Mouse (Mus musculus) liver, adult 2 months (tissue): ENCODE results near the gene Mthfd1l. TPM values are rescaled to one million over a fixed set of nuclear protein-coding genes. Genes with fewer than 3 reads are reported as not detected.
A peak's percentile ranks its signal among the peaks of the same experiment; 100 is the strongest.

Experiments used
- DNase-seq: peaks from one replicate; pipeline ENCODE4 v3.0.0-alpha.2; 2011; ENCODE audit warnings: low read depth, low spot score; ENCODE audit errors: extremely low read depth
- H3K27ac ChIP-seq: fragments of 200-500 bp; replicated peaks from 2 replicates; pipeline ENCODE4 v1.5.1; 2012; ENCODE audit warnings: low read depth, mild to moderate bottlenecking, control low read depth, inconsistent platforms, low read length; ENCODE audit not compliant: insufficient read depth
- H3K27me3 ChIP-seq: fragments of 200-500 bp; 2 replicates; pipeline ENCODE4 v1.6.1; 2012; ENCODE audit warnings: mild to moderate bottlenecking, moderate library complexity, low read length, inconsistent platforms; ENCODE audit not compliant: control insufficient read depth, insufficient read depth
- H3K36me3 ChIP-seq: fragments of 200-500 bp; 2 replicates; pipeline ENCODE4 v1.6.1; 2012; ENCODE audit warnings: low read length, inconsistent platforms; ENCODE audit not compliant: control insufficient read depth, insufficient read depth
- H3K4me1 ChIP-seq: fragments of 200-500 bp; 2 replicates; pipeline ENCODE4 v1.6.1; 2011; ENCODE audit warnings: low read length; ENCODE audit not compliant: control insufficient read depth, insufficient read depth
- H3K4me3 ChIP-seq: fragments of 200-500 bp; 2 replicates; pipeline ENCODE4 v1.5.1; 2011; ENCODE audit warnings: low read depth, mild to moderate bottlenecking, control low read depth, low read length, moderate library complexity; ENCODE audit not compliant: insufficient read depth
- H3K79me2 ChIP-seq: fragments of 200-500 bp; 2 replicates; pipeline ENCODE4 v1.6.1; 2012; ENCODE audit warnings: inconsistent platforms, mild to moderate bottlenecking, low read length, moderate library complexity; ENCODE audit not compliant: control insufficient read depth, insufficient read depth
- H3K9ac ChIP-seq: fragments of 200-500 bp; 2 replicates; pipeline ENCODE4 v1.6.1; 2012; ENCODE audit warnings: low read depth, mild to moderate bottlenecking, control low read depth, inconsistent platforms, low read length
- CTCF ChIP-seq: fragments of 200-500 bp; IDR thresholded peaks from 2 replicates; pipeline ENCODE4 v1.5.1; 2011; ENCODE audit warnings: low read depth, low read length, control low read depth
- POLR2A ChIP-seq: fragments of 200-500 bp; IDR thresholded peaks from 2 replicates; pipeline ENCODE4 v1.6.1; 2011; ENCODE audit warnings: low read length, control low read depth; ENCODE audit not compliant: insufficient read depth; ENCODE audit errors: extremely low read depth
- WGBS: fragments of 180-500 bp; shearing (Covaris S2); methylation state at CpG from one replicate; pipeline ENCODE4 v1.1.7; 2018; 5-methylcytosine and 5-hydroxymethylcytosine counted together
- polyA plus RNA-seq: library from polyadenylated mRNA; depleted of rRNA; stranded (reverse); fragments of >200 nt; gene quantifications from 2 replicates; pipeline ENCODE4 v1.2.3, GENCODE M21; 2012
- total RNA-seq: library from RNA; depleted of rRNA; stranded (reverse); fragments of >200 nt; gene quantifications from 2 replicates; pipeline ENCODE4 v1.2.3, GENCODE M21; 2014

Gene Mthfd1l
- total and polyA plus RNA-seq, 2 experiments: 0.31 to 1.0 TPM

GRCm38 (mm10) chr10:4079643-4080244, 106.8 kb downstream of the Mthfd1l start:
- Histone ChIP-seq H3K9ac (no peak overlapping the region), H3K36me3 (no peaks in the 10 kb centered on the region), H3K79me2 (no peaks in the 10 kb centered on the region), H3K27ac (peak overlapping the region; percentile 73), H3K4me1 (peaks cover 1% of the 10 kb centered on the region; the same call in 1 of the 2 replicates), H3K27me3 (no peaks in the 10 kb centered on the region), H3K4me3 (no peak overlapping the region; the same call in 1 of the 2 replicates)
- 69% methylated on average over 15 of the region's 15 CpGs for WGBS
- DNase-seq: peak; percentile 35
- TF ChIP-seq CTCF (no peak), POLR2A (no peak)

GRCm38 (mm10) chr10:4083609-4084008, 110.7 kb downstream of the Mthfd1l start:
- Histone ChIP-seq H3K36me3 (no peaks in the 10 kb centered on the region), H3K9ac (no peak overlapping the region), H3K4me1 (peaks cover 1% of the 10 kb centered on the region; the same call in 1 of the 2 replicates), H3K27me3 (no peaks in the 10 kb centered on the region), H3K79me2 (no peaks in the 10 kb centered on the region), H3K27ac (no peak overlapping the region), H3K4me3 (no peak overlapping the region)
- WGBS: 96% methylated on average over 9 of the region's 9 CpGs
- DNase-seq: no peak
- TF ChIP-seq POLR2A (no peak), CTCF (no peak)

DNA sequence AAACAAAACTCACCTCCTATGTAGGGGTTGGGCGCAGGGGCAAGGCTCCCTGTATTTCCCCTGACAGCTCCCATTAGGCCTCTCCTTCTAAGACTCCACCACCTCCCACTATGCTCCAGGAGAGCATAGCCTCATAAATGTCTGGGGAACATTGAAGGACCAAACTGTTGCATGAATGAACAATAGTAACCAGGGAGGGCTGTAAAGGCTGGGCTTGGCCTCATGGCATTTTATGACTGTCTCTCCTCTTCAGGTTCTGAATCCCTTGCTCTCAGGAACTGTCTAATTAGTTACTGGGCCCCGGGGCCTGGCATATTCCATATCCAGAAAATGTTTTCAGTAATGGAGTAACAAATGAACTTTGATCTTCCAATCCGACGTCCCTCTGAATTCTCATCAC, 112.0 kb downstream of the Mthfd1l start:
- Histone ChIP-seq H3K4me3 (no peak overlapping the region), H3K36me3 (no peaks in the 10 kb centered on the region), H3K9ac (no peak overlapping the region), H3K79me2 (no peaks in the 10 kb centered on the region), H3K4me1 (peaks cover 1% of the 10 kb centered on the region; the same call in 1 of the 2 replicates), H3K27ac (no peak overlapping the region), H3K27me3 (no peaks in the 10 kb centered on the region)
- WGBS: 81% methylated on average over 4 of the region's 4 CpGs
- no peak for DNase-seq
- TF ChIP-seq CTCF (no peak), POLR2A (no peak)

DNA sequence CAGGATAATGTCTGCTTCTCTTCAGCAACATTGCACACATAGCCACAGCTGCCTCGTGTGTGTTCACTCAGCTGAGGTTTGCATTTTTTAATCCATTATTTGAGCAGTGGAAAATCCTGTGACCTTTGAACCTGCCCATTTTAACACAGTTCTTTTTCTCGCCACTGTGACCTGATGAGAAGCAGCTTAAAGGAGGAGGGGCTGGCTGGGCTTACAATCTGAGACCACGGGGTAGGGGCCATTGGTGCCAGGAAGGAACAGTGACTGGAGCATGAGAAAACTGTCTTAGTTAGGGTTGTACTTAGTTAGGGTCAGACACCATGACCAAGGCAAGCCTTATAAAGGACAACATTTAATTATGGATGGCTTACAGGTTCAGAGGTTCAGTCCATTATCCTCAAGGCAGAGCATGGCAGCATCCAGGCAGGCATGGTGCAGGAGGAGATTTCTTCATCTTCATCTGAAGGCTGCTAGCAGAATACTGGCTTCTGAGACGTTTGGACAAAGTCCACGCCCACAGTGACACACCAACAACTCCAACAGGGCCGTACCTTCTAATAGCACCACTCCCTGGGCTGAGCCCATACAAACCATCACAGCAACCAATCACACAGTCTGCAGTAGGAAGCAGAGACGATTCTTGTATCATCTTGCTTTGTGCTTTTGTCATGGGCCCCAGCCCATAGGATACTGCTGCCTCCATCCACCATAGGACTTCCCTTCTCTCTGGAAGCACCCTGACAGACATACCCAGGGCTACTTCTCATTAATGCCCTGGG, 112.6 kb downstream of the Mthfd1l start:
- 57% methylated on average over 7 of the region's 7 CpGs for WGBS
- Histone ChIP-seq H3K4me1 (no peaks in the 10 kb centered on the region), H3K79me2 (no peaks in the 10 kb centered on the region), H3K36me3 (no peaks in the 10 kb centered on the region), H3K4me3 (no peak overlapping the region), H3K27ac (no peak overlapping the region), H3K9ac (no peak overlapping the region), H3K27me3 (no peaks in the 10 kb centered on the region)
- no peak for DNase-seq
- TF ChIP-seq CTCF: no peak
- TF ChIP-seq POLR2A: no peak

GRCm38 (mm10) chr10:4087563-4087962, 114.6 kb downstream of the Mthfd1l start:
- Histone ChIP-seq H3K27ac (no peak overlapping the region), H3K4me1 (no peaks in the 10 kb centered on the region), H3K9ac (no peak overlapping the region), H3K27me3 (no peaks in the 10 kb centered on the region), H3K36me3 (no peaks in the 10 kb centered on the region), H3K4me3 (no peak overlapping the region), H3K79me2 (no peaks in the 10 kb centered on the region)
- 96% methylated on average over 3 of the region's 3 CpGs for WGBS
- TF ChIP-seq CTCF (no peak), POLR2A (no peak)
- DNase-seq: no peak

- TF ChIP-seq CTCF: peak; percentile 46; the same call in 1 of the 2 replicates
- TF ChIP-seq POLR2A: no peak
- H3K4me1 ChIP-seq: no peaks in the 10 kb centered on the region
- H3K36me3 ChIP-seq: no peaks in the 10 kb centered on the region
- no peaks in the 10 kb centered on the region for H3K79me2 ChIP-seq
- H3K9ac ChIP-seq: no peak overlapping the region
- no peak overlapping the region for H3K27ac ChIP-seq
- no peaks in the 10 kb centered on the region for H3K27me3 ChIP-seq
- DNase-seq: no peak
- no peak overlapping the region for H3K4me3 ChIP-seq
- 80% methylated on average over 7 of the region's 7 CpGs for WGBS
These were observed 116.0 kb downstream of the Mthfd1l start for GRCm38 (mm10) chr10:4088744-4089414.
